Mouse (Mus musculus) heart, adult 2 months (tissue): ENCODE results near the gene Gm49358. TPM values are rescaled to one million over a fixed set of nuclear protein-coding genes. Genes with fewer than 3 reads are reported as not detected.

Experiments
- DNase-seq, 2 experiments: peaks; one replicate each; pipeline ENCODE4 v3.0.0; 2021
- H3K27ac ChIP-seq: fragments of 200-600 bp; 2 replicates; pipeline ENCODE4 v1.8.1; 2022
- H3K27me3 ChIP-seq: fragments of 200-500 bp; 2 replicates; pipeline ENCODE4 v1.6.1; 2012; ENCODE audit warnings: mild to moderate bottlenecking, low read length, inconsistent platforms, mixed read lengths; ENCODE audit not compliant: control insufficient read depth, insufficient read depth
- H3K36me3 ChIP-seq: fragments of 200-500 bp; 2 replicates; pipeline ENCODE4 v1.6.1; 2012; ENCODE audit warnings: low read length, inconsistent platforms; ENCODE audit not compliant: control insufficient read depth, insufficient read depth
- H3K4me1 ChIP-seq: fragments of 200-500 bp; 2 replicates; pipeline ENCODE4 v1.6.1; 2011; ENCODE audit warnings: low read length; ENCODE audit not compliant: control insufficient read depth, insufficient read depth
- H3K4me3 ChIP-seq: fragments of 200-600 bp; 2 replicates; pipeline ENCODE4 v1.8.1; 2022
- H3K79me2 ChIP-seq: fragments of 200-500 bp; replicated peaks from 2 replicates; pipeline ENCODE4 v1.6.1; 2012; ENCODE audit warnings: mild to moderate bottlenecking, inconsistent platforms, low read length, moderate library complexity, mixed read lengths; ENCODE audit not compliant: control insufficient read depth, insufficient read depth
- H3K9ac ChIP-seq: fragments of 200-500 bp; 2 replicates; pipeline ENCODE4 v1.6.1; 2012; ENCODE audit warnings: low read depth, mild to moderate bottlenecking, control low read depth, inconsistent platforms, low read length, mixed read lengths
- CTCF ChIP-seq: fragments of 200-600 bp; IDR thresholded peaks from 2 replicates; pipeline ENCODE4 v1.8.1; 2022; ENCODE audit warnings: antibody characterized with exemption, mild to moderate bottlenecking, moderate library complexity
- EP300 ChIP-seq: fragments of 200-500 bp; IDR thresholded peaks from 2 replicates; pipeline ENCODE4 v1.6.1; 2011; ENCODE audit warnings: low read depth, low read length, control low read depth; ENCODE audit not compliant: insufficient read depth
- POLR2A ChIP-seq: fragments of 200-500 bp; IDR thresholded peaks from 2 replicates; pipeline ENCODE4 v1.6.1; 2011; ENCODE audit warnings: mild to moderate bottlenecking, low read depth, low read length, control low read depth; ENCODE audit not compliant: insufficient read depth
- WGBS: fragments of 180-500 bp; shearing (Covaris S2); methylation state at CpG from one replicate; pipeline ENCODE4 v1.1.7; 2018; 5-methylcytosine and 5-hydroxymethylcytosine counted together
- intact Hi-C: fragments of 180-260 bp; cut with DNase I; formaldehyde crosslinking; loops from one replicate; pipeline ENCODE4 v1.15.1; 2025
- polyA plus RNA-seq: library from polyadenylated mRNA; depleted of rRNA; stranded (reverse); fragments of >200 nt; gene quantifications from 2 replicates; pipeline ENCODE4 v1.2.3, GENCODE M21; 2012
- total RNA-seq, 2 experiments: library from RNA; stranded (reverse); gene quantifications; 2 replicates each; pipeline ENCODE4 v1.2.3; 2021

The Gm49358 gene
- total and polyA plus RNA-seq, 3 experiments, result 10.5 to 14.3 TPM; not detected in 1

DNA sequence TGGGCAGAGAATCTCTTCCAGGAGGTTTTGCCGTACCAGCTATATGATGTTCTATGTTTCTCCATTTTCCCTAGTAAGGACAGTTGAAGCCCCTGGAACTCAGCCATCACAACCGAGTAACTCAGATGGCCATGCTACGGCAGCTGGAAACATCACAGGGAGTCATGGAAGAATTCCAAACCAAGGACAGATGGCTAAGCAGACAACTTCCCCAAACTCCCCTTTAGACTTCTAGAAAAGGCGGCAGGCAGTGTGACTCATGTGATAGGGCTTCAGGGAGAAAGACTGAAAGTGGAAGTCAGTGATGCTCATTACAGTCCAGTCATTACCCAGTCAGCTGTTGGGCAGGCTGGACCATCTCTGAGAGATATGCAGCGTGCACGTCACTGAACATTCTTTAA is 8.5 kb downstream of the Gm49358 start:
- DNase-seq, result peak in 1 of 2 experiments; percentile 26
- intact Hi-C loops, result loop anchor here (10.0 kb wide), 1 partner anchor 203 kb away; no protein-coding TSS in a partner anchor
- H3K79me2 ChIP-seq, result no peaks in the 10 kb centered on the region
- WGBS, result 39% methylated on average over 6 of the region's 6 CpGs
- H3K27me3 ChIP-seq, result no peaks in the 10 kb centered on the region
- no peaks in the 10 kb centered on the region for H3K36me3 ChIP-seq
- H3K4me1 ChIP-seq, result no peaks in the 10 kb centered on the region; the same call in 1 of the 2 replicates
- H3K9ac ChIP-seq, result no peak overlapping the region
- H3K4me3 ChIP-seq, result no peak overlapping the region
- H3K27ac ChIP-seq, result no peak overlapping the region
- TF ChIP-seq POLR2A (no peak), EP300 (no peak)

DNA sequence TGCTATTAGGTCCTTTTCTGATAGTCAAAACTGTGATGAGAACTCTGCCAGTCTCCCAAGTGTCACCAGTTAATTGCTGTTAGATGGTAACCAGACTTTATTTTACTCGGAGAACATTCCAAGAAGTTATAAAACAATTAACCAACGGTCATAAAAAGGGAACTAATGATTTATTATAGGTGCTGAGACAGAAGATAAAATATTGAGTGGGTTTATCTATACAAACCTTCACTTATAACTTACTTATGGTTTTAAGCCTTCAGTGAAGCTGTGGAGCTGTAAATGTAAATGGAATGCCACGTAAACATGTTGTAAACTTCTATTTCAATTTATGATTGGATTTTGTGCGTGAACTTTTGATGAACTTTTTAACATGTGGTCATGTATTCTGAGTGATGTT is 9.6 kb downstream of the Gm49358 start:
- intact Hi-C loops, result loop anchor here (10.0 kb wide), 1 partner anchor 201 kb away; no protein-coding TSS in a partner anchor
- WGBS, result 74% methylated on average over 4 of the region's 4 CpGs

DNA sequence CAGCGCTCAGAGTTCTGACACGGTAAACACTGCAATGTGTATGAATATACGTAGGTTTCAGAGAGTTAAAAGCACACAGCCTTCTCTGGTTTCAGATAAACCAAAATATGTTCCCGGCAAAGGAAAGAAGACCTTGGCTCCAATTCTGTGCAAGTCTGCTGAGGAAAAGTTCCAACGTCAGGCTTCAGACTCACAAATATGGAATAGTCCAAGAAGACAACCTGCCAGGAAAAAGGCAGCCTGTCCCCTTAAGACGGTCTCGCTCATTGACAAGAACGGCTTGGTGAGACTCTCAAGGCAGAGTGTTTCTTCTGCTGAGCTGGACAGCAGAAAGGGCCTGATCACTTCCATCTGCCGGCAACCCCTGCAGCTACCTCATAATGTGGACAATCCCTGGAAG is 12.5 kb downstream of the Gm49358 start:
- Histone ChIP-seq H3K36me3 (no peaks in the 10 kb centered on the region), H3K27ac (peak overlapping the region; percentile 15)

More for the DNA sequence above, 9.6 kb downstream of the Gm49358 start:
- Histone ChIP-seq H3K27ac (no peak overlapping the region), H3K79me2 (no peaks in the 10 kb centered on the region), H3K4me3 (no peak overlapping the region), H3K4me1 (peaks cover 1% of the 10 kb centered on the region), H3K9ac (no peak overlapping the region), H3K36me3 (no peaks in the 10 kb centered on the region), H3K27me3 (no peaks in the 10 kb centered on the region)
- no peak for TF ChIP-seq EP300
- no peak for TF ChIP-seq CTCF
- TF ChIP-seq POLR2A, result no peak
- DNase-seq, result no peak

DNA sequence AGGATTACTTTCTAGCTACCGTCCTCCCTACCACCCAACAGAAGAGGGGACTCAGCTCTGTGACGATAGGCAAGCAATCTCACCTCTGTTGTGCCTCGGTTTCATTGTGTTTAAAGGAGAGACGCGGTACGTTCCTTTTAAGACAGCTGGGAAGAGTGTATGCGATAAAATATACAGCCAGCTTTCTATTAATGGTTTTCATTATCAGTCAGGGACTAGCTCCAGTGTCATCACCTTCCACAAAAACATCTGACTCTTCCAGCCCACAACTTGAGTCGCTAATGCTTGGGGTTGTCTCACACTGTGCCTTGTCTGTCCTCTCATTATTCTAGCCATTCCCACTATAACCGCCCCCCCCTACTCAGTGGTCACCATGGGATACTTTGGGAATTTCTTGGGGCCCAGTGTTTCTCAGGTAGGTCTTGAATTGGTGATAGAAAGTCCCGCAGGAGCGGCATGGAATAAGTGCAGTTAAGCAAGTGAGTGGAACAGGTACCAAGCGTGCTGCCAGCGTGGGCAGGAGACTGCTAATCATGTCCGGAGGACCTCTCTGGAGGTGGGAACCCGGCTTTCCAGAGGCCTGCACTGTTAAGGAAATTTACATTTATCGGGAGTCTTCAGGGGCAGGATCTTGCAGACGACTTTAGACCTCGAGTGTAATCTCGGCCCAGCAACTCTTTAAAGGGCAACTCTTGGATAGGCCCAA is 14.0 kb downstream of the Gm49358 start:
- TF ChIP-seq EP300, result no peak
- no peak for TF ChIP-seq CTCF
- TF ChIP-seq POLR2A, result no peak
- Histone ChIP-seq H3K27me3 (no peaks in the 10 kb centered on the region), H3K79me2 (no peaks in the 10 kb centered on the region), H3K36me3 (no peaks in the 10 kb centered on the region), H3K9ac (peak overlapping the region; percentile 62), H3K27ac (peak overlapping the region; percentile 99), H3K4me1 (peaks cover 6% of the 10 kb centered on the region), H3K4me3 (peak overlapping the region; percentile 49)
- no peak for DNase-seq
- WGBS, result 35% methylated on average over 19 of the region's 19 CpGs
- intact Hi-C loops, result loop anchor here (1.0 to 10.0 kb wide), 3 partner anchors 37 to 197 kb away; no protein-coding TSS in a partner anchor

More for the DNA sequence above, 12.5 kb downstream of the Gm49358 start:
- WGBS, result 48% methylated on average over 9 of the region's 9 CpGs
- intact Hi-C loops, result loop anchor here (10.0 kb wide), 1 partner anchor 199 kb away; no protein-coding TSS in a partner anchor
- Histone ChIP-seq H3K4me3 (no peak overlapping the region), H3K4me1 (peaks cover 6% of the 10 kb centered on the region), H3K27me3 (no peaks in the 10 kb centered on the region), H3K9ac (no peak overlapping the region), H3K79me2 (no peaks in the 10 kb centered on the region)
- DNase-seq, result no peak
- TF ChIP-seq EP300 (no peak), POLR2A (no peak), CTCF (no peak)

DNA sequence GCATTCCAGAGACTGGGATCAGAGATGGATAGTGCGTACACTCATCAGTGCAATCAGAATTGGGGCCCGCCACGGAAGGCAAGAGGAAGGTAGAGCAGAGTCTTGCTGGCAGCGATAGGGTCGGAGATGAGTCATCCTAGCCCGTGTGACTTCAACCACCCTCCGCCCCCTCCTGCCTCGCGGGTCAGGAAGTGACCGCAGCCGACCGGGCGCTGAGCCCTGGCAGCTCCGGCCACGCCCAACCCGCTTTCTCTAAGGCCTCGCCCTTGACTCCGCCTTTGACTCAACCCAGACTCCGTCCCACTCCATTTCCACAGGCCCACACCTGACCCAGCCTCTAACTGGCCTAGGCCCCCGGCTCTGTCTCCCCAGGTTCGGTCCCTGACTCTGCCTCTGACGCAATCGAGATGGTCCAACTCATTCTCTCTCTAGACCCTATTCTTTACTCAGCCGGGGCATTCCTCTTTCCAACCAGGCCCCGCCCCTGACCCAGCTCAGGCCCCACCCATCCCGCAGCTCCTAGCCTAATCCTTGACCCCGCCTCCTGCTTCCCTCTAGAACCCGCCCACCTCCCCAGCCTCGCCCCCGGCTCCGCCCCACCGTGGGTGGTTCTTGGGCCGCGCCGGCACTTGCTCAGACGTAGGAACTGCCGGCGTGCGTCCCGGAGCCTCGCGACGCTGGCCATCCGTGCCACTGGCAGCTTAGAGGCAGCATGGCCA is 14.8 kb downstream of the Gm49358 start, which contains the start of gene Nt5dc3:
TSS of gene Nt5dc3 (plus strand) at position 608 of the 719 bp plus-strand sequence.
- 1% methylated on average over 44 of the region's 44 CpGs for WGBS
- peak; percentile 97 to 99 for DNase-seq
- Histone ChIP-seq H3K79me2 (no peaks in the 10 kb centered on the region), H3K27me3 (no peaks in the 10 kb centered on the region), H3K27ac (peak within 1 kb of the TSS; percentile 99), H3K36me3 (no peaks in the 10 kb centered on the region), H3K4me3 (peak within 1 kb of the TSS; percentile 70), H3K4me1 (peaks cover 6% of the 10 kb centered on the region), H3K9ac (peak within 1 kb of the TSS; percentile 83)
- TF ChIP-seq EP300, result peak; percentile 78
- peak; percentile 93 for TF ChIP-seq POLR2A
- no peak for TF ChIP-seq CTCF
- intact Hi-C loops, result loop anchor here (1.0 to 10.0 kb wide), 3 partner anchors 36 to 196 kb away; no protein-coding TSS in a partner anchor
